Mouse (Mus musculus) hematopoietic stem cell, adult 5-6 weeks (primary cell): ENCODE measurements around the gene Mcat. TPM values are rescaled to one million over a fixed set of nuclear protein-coding genes. Genes with fewer than 3 reads are reported as not detected.
A peak's percentile ranks its signal among the peaks of the same experiment; 100 is the strongest.

ENCODE experiments used
- ATAC-seq, 2 experiments: fragments of 125-278 bp in 1 of 2; replicated peaks in 1 of 2; 2 replicates each; pipeline ENCODE4 v1.8.0; 2016 to 2017; ENCODE audit warnings: inconsistent platforms in 2 of 2, mild to moderate bottlenecking in 2 of 2, moderate number of reproducible peaks in 2 of 2, low read depth in 1 of 2, moderate TSS enrichment in 1 of 2; ENCODE audit not compliant: low FRiP score in 2 of 2, poor library complexity in 2 of 2, severe bottlenecking in 2 of 2, insufficient read depth in 1 of 2, low TSS enrichment in 1 of 2
- total RNA-seq: library from RNA; stranded (forward); fragments of 172-1452, 232-1000 nt; gene quantifications from 2 replicates; pipeline ENCODE4 v1.2.3, GENCODE M21; 2017

The Mcat gene
- total RNA-seq, 1 experiment from 2014 or later: 12.7 TPM

DNA sequence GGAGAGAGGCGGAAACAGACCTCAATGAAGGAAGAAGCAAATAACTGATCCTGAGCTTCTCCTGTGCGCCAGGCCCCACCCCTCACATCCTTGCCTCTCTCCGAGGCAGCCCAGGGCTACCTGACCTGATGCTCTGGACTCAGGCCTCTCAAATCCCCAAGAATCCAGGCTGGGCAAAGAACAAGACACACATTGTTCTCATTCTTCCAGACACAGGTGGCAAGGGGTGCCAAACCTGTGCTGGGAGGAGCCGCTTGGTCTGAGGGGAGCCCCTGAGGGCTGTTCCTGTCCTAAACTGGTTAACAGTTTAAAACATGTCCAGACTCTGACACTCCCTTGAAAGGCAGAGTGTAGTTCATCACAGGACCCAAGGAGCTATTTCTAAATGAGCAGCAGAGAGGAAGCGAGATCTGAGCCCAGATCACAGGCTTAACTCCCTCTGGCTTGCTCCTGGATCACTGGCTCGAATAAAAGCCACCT is 21.2 kb upstream of the Mcat start:
- no peak for ATAC-seq

DNA sequence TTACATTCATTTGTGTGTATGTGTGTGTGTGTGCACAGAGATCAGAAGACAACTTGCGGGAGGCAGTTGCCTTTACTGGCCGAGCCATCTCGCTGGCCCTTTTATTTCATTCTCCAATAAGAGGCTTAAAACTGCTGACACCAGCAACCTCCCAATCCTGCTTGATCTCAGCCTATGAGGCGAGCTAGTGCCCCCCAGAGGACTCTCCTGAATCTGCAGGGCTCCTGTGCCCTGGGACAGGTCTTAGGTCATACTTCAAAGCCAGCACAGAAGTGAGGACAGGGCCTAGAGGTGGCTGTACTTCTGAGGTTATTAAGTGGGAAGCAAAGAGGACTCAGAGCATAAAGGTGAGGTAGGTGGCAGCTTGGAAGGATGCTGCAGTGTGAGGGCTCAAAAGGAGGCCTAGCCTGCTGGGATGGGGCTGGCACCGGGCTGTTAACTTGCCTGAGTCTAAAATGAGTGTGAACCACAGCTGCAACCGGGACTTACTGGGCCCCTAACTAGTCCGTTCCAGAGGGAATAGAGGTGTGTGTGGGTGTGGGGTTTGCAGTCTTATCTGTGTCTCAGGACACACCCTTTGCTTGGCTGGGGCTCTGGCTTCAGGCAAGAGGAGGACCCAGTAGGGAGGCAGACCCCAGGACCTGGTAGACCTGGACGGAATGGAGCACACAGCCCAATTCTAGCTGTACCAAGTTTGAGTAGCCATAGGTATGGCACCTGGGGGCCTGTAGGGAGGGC is 20.0 kb upstream of the Mcat start:
- peak; percentile 61 to 66; a peak in 1 of 4 replicates for ATAC-seq

DNA sequence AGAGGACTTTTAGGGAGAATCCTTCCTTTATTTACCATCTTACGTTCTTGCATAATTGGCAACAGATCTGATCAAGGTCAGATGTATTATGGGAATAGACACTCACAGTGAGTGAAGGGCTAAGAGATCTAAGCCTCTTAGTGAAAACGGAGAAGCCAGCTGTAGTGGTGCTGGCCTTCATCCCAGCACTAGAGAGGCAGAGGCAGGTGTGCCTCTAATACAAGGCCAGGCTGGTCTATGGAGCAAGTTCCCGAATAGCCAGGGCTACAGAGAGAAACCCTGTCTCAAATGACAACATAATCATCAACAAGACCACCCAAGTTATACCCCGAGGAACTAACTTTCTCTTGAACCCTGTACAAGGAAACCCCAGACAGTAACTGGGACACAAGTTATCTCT is 19.3 kb upstream of the Mcat start:
- no peak for ATAC-seq

DNA sequence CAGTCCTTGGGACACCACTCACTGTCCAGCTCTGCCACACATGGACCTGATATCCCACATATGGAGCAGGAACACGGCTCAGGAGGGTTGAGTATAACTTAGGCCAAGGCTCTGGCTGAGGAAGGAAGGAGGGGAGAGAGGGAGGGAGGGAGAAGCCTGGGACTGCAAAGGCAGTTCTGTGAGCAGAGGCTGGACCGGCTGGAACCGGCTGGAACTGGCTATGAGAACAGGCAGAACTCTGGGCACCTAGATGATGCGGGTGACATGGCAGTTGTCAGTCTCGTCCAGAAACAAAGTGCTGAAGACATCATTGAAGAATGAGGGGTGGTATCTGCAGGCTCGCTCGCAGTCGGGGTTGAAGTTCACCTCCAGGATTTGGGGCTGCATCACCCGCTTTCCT is 13.1 kb upstream of the Mcat start:
- ATAC-seq: no peak

DNA sequence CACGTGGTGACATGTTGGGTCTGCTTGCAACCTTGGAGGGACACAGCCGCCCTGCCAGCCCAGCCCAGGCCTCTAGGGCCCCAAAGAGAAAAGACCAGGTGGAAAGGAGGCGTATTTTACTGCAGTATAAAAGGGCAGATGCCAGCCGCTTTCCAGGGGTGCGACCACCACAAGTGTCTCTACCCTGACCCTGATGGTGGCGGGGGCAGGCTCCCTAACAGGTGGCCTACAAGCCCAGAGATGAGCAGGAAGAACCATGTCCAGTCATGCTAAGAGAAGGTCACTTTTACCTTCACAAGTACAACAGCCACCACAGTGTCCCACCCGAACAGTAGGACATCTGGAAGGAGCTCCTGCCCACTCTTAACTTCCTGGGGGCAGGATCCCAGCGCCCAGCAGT is 12.0 kb upstream of the Mcat start:
- no peak for ATAC-seq

DNA sequence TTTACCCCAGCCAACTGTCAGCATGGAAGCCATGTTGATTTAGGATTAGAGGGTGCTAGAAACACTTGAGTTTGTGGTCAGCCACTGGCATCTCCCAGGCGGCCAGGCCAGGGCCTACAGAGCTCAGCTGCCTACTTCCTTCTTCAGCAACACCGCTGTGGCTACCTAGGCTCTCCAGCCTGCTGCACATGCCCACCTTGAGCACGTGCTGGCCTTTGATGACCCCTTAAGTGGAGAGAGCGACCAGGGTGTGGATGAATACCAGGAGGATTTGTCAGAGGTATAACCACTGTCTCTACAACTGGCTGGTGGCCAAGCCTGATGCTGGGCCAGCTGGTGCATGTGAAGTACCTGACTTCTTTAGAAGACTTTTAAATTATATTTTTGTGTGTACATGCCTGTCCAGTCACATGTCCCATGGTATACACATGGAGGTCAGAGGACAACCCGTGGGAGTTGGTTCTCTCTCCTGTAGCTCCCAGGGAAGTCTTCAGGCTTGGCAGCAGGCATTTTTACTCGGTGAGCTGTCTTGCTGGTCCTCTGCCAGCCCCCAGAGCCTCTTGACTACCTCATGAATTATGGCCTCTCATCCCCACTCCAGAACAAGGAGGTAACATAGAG is 11.3 kb upstream of the Mcat start:
- no peak for ATAC-seq

DNA sequence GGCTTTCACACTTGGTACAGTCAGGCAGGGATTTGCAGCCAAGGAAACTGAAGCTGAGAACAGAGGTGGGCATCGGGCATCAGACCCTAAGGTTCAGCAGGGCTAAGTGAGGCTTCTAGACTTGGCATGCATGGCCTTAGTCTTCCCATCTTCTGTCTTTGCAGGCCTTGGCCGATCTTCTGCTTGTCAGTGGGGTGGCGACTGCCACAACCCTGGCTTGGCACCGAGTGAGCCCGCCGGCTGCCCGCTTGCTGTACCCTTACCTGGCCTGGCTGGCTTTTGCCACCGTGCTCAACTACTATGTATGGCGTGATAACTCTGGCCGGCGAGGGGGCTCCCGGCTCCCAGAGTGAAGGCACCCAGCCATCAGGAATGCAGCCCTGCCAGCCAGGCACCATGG is 10.0 kb upstream of the Mcat start:
- ATAC-seq: no peak

DNA sequence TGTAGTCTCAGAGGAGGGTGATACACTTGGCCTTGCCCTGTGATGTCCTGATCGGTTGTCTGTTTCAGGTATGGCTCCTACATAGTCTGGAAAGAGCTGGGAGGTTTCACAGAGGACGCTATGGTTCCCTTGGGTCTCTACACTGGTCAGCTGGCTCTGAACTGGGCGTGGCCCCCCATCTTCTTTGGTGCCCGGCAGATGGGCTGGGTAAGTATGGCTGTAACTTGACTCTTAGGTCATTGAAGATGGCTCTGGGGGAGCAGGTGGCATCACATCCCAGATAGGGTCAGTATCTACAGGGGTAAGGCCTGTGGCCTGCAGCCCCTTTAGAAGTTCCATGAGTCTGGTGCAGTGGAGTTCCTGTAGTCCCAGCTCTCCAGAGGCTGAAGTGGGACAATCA is 8.5 kb upstream of the Mcat start:
- no peak for ATAC-seq

DNA sequence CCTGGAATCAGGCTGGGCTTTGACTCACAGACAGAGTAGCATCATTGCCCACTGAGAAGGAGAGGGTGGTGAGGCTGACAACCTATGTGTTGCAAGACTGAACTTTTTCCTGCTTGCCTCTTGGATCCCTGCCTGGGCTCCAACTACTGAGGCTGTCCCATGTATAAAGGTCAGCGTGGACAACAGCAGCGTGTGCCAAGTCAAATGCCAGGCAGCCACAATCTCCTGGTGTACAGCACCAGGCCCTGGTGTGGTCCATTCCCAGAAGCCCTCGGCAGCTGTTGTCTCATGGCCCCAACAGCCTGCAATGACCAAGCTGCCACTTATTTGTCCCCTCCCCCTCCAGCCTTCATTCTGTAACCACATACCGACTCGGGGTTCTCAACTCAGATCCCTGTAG is 8.0 kb upstream of the Mcat start:
- no peak for ATAC-seq

DNA sequence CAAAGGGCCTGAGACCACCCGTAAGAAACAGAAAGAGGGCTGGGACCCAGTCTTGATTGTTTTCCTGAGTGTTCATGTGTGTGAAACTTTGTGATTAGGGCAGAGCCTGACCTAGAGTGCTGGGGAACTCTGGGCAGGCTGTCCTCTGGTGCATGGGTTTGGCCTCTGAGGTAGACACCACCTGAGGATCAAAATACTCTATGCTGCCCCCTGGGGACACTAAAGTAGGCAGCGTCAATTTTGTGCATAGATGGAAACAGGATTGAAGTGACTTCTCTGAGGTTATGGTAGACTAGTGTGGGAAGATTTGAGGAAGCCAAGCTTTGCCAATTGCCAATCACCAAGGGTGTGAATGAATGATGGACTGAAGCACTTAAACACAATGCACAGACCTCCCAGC is 7.1 kb upstream of the Mcat start:
- ATAC-seq: peak; percentile 30 to 63; a peak in 2 of 4 replicates

DNA sequence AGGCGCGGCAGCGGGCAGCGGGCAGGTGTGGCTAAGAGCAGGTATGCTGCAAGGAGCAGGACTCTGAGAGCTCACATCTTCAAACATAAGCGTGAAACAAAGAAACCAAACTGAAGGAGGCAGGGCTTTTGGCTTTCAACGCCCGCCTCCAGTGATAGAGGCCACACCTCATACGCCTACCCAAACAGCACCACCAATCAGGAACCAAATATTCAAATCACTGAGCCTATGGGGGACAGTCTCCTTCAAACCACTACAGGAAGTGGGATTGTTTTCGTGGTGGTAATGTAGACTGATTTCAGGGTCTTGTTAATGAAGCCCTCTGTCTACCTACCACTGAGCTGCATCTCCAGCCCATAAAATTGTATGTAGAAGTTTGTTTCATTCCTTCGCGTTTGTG is 6.1 kb upstream of the Mcat start:
- ATAC-seq: peak in 1 of 2 experiments; percentile 47; a peak in 1 of 4 replicates

DNA sequence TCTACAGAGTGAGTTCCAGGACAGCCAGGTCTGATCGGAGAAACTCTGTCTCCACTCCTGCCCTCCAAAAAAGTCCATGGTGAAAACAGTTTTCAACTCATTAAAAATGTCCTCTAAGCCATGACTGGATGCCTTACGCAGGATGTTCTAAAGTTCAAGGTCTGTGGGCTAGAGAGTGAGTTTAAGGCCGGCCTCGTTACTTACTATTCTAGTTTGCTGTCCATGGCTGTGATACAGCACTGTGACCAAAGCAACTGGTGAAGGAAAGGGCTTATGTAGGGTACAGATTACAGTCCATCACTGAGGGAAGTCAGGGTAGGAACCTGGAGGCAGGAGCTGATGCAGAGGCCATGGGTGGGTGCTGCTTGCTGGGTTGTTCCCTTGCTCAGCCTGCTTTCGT is 5.0 kb upstream of the Mcat start:
- ATAC-seq: no peak

DNA sequence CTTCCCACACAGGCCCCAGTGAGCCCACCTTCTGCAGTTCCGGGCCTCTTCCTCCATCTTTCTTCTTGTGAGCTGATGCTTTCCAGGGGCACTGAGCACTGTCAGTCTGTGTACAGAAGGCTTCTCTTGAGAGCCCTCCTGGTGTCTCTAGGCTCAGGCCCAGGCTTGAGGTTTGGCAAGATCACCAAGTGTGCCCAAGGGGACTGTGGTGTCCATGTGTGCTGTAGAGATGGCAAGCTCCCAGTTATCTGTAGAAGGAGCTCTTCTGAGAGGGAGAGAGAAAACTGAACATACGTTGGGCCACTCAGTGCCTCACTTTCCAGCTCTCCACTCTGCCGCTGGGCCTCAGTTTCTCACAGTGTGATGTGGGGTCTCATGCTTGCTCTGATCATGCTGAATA is 4.1 kb upstream of the Mcat start:
- ATAC-seq: no peak

DNA sequence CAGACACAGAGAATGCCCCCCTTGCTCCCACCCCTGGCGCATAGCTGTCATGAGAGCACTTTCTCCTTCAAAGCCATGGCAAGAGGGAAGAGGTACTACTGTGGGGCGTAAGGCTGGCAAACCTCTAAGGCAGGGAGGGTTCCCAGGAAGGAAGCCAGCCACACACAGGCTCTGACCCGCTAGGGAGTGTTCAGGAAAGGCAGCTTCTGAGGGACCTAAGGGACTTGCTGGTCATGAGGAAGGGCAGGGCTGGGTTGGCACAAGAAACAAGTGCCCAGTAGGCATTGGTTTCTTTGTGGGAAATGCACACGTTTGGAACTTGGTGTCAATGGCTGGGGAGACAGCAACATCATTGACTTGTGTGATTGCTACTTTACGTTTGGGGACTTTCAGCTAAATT is 2.4 kb upstream of the Mcat start:
- ATAC-seq: no peak

DNA sequence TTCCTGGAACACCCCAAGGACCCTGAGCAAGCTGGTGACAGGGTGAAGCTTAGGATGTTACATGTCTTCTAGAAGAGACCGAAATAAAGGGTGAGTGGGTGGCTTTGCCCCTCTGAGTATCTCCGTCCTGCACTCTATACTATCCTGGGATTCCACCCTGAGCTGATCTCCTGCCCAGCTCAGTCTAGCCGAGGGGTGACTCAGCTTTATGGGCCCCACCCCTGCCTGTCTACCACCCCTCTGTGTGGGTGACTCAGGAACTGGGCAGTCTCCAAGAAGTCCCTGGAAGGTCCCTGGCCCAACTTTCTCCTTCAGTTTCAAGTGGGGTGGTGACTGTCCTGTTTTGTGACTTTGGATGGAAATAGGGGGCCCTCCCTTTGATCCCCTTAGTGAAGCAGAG is 1.8 kb upstream of the Mcat start:
- ATAC-seq: no peak

DNA sequence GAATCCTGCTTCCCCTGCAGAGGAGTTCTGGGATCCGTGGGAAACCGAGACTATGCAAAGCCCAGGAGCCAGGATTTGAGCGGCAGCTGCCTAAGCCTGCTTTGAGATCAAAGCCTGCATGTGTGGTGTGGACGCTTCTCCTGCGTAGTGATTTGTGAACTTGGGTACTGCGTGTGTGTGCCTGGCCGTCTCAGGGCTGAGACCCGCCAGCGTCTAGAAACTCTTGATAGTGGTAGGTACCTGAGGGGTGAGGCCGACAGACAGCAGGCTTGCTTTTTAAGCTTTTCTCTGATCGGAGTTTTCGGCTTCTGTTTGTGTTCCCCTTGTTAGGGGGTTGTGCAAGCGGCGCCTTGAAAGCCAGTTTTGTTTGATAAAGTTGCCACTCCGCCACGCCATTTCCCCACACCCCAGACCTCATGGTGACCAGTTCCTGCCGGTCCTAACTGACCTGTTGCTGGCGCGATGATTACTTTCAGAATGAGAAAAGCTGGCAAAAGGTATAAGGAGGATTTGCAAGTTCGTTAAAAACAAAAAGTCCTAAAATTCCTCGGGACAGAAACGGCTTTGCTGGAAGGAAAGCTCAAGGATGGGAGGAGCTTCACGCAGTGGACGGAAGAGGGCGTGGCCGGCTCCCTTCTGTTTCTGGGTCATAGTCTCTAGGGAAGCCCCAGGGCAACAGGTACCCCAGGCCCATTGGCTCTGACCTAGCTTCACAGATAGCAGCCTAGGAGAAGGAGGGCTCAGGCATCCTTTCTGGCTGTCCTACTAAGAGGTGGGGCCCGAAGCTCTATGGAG is 467 bp upstream of the Mcat start:
- ATAC-seq: peak; percentile 26 to 37; a peak in 1 of 4 replicates

DNA sequence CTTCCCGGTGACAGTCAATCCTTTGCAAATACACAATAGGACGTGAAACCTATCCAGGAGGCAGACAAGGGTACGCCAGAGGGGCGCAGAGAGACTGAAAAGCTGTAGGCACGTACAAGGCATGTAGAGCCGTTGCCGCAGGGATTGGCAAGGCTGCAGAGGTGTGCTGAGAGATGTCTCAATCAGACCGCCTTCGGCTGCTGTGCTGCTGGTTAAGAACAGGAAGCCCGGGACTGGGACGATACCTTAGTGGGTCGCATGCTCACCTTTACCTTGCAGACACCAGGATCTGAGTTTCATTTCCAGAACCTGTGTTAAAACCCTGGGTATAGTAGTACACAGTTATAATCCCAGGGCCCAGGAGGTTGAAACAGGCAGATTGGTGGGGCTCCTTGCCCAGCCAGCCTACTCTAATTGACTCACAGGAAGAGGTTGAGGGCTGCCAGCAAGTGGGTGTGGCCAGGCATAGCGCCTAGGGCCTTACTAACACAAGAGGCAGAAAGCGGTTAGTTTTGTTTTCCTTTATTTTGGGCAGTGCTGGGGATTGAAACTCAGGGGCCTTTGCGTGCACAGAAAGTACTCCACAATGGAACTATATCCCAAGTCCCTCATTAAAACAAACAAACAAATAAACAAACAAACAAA is 839 bp downstream of the Mcat start:
- ATAC-seq: peak; percentile 87 to 88

DNA sequence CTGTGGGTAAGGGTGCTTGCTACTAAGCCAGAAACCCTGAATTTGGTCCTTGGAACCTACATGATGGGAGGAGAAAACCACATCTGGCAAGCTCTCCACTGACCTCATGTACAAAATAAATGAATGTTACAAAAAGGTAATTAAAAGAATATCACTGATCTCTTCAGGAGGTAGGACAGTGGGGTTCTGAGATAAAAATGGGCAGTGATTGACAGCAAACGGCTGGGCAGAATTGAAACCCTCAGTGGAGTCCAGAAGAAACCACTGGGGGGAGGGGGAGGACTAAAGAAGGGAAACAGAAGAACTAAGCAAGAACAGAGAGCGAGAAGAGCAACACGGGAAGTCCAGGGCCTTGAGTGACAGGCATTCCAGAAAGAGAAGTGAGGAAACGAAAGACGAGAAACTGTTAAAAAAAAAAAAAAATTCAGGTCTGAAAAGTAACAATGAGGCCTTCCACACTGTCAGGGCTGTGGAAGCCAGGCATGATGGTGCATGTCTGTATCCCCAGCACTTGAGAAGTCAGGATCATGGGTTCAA is 2.6 kb downstream of the Mcat start:
- no peak for ATAC-seq
